Mouse (Mus musculus) lung, adult 2 months (tissue): ENCODE measurements around the gene Unc13b.

Source experiments
- CTCF ChIP-seq: fragments of 200-500 bp; IDR thresholded peaks from 2 replicates; pipeline ENCODE4 v1.5.1; 2011; ENCODE audit warnings: mild to moderate bottlenecking, low read length, control low read depth; ENCODE audit not compliant: insufficient read depth
- POLR2A ChIP-seq: fragments of 200-500 bp; IDR thresholded peaks from 2 replicates; pipeline ENCODE4 v1.6.1; 2011; ENCODE audit warnings: low read depth, mild to moderate bottlenecking, control low read depth, low read length, borderline replicate concordance; ENCODE audit errors: extremely low read depth

- TF ChIP-seq CTCF = no peak
- no peak for TF ChIP-seq POLR2A
Measured at GRCm38 (mm10) chr4:43267323-43267658, 208.5 kb downstream of the Unc13b start.
